Mouse (Mus musculus) midbrain, postnatal 0 days (tissue): ENCODE results near the gene Kcnab3. TPM values are rescaled to one million over a fixed set of nuclear protein-coding genes. Genes with fewer than 3 reads are reported as not detected.

Experiments
- ATAC-seq: fragments of 200-750 bp; cut with Nextera tagmentation; 2 replicates; pipeline ENCODE4 v1.8.0; 2017; ENCODE audit warnings: moderate number of reproducible peaks, mild to moderate bottlenecking, moderate TSS enrichment, moderate library complexity; ENCODE audit not compliant: low FRiP score
- DNase-seq: peaks from one replicate; pipeline ENCODE4 v3.0.0-alpha.2; 2015; ENCODE audit warnings: low spot score
- H3K27ac ChIP-seq: fragments of 300-500 bp; sonication (generic); 2 replicates; pipeline ENCODE4 v1.5.1; 2014; ENCODE audit warnings: low read depth, mild to moderate bottlenecking, low read length, mixed read lengths
- H3K27me3 ChIP-seq: fragments of 300-500 bp; sonication (generic); 2 replicates; pipeline ENCODE4 v1.6.1; 2014; ENCODE audit warnings: low read length, control low read depth, mixed read lengths; ENCODE audit not compliant: insufficient read depth
- H3K36me3 ChIP-seq: fragments of 300-500 bp; sonication (generic); 2 replicates; pipeline ENCODE4 v1.6.1; 2014; ENCODE audit warnings: low read length, control low read depth, mixed read lengths; ENCODE audit not compliant: insufficient read depth
- H3K4me1 ChIP-seq: fragments of 300-500 bp; sonication (generic); 2 replicates; pipeline ENCODE4 v1.6.1; 2014; ENCODE audit warnings: mild to moderate bottlenecking, control low read depth, antibody characterized with exemption, low read length, mixed read lengths; ENCODE audit not compliant: insufficient read depth
- H3K4me2 ChIP-seq: fragments of 300-500 bp; sonication (generic); 2 replicates; pipeline ENCODE4 v1.6.1; 2014; ENCODE audit warnings: low read depth, mild to moderate bottlenecking, low read length, mixed read lengths; ENCODE audit not compliant: poor library complexity, severe bottlenecking
- H3K4me3 ChIP-seq: fragments of 300-500 bp; sonication (generic); 2 replicates; pipeline ENCODE4 v1.5.1; 2014; ENCODE audit warnings: low read depth, mild to moderate bottlenecking, low read length, moderate library complexity
- H3K9ac ChIP-seq: fragments of 300-500 bp; sonication (generic); replicated peaks from 2 replicates; pipeline ENCODE4 v1.6.1; 2014; ENCODE audit warnings: mild to moderate bottlenecking, low read length, moderate library complexity, mixed read lengths; ENCODE audit not compliant: poor library complexity, severe bottlenecking
- H3K9me3 ChIP-seq: fragments of 300-500 bp; sonication (generic); 2 replicates; pipeline ENCODE4 v1.6.1; 2016; ENCODE audit warnings: low read length, control low read depth
- CTCF ChIP-seq: IDR thresholded peaks from 2 replicates; pipeline ENCODE4 v1.5.1; 2016; ENCODE audit warnings: antibody characterized with exemption, mild to moderate bottlenecking
- WGBS: fragments of 180-500 bp; shearing (Covaris S2); extraction: QIAGEN DNeasy Blood & Tissue Kit; methylation state at CpG from one replicate; pipeline ENCODE4 v1.1.7; 2014; 5-methylcytosine and 5-hydroxymethylcytosine counted together
- polyA plus RNA-seq: library from polyadenylated mRNA; unstranded; fragments of >200 nt; fragmentation: Nextera tagmentation; extraction: Ambion mirVana; gene quantifications from 2 replicates; pipeline ENCODE4 v1.2.1, GENCODE M21; 2015
- total RNA-seq: library from RNA; depleted of rRNA; stranded (reverse); fragments of >200 nt; gene quantifications from 2 replicates; pipeline ENCODE4 v1.2.3, GENCODE M21; 2014

Gene Kcnab3
- total and polyA plus RNA-seq, 2 experiments from 2014 or later: 3.2 to 5.4 TPM

DNA sequence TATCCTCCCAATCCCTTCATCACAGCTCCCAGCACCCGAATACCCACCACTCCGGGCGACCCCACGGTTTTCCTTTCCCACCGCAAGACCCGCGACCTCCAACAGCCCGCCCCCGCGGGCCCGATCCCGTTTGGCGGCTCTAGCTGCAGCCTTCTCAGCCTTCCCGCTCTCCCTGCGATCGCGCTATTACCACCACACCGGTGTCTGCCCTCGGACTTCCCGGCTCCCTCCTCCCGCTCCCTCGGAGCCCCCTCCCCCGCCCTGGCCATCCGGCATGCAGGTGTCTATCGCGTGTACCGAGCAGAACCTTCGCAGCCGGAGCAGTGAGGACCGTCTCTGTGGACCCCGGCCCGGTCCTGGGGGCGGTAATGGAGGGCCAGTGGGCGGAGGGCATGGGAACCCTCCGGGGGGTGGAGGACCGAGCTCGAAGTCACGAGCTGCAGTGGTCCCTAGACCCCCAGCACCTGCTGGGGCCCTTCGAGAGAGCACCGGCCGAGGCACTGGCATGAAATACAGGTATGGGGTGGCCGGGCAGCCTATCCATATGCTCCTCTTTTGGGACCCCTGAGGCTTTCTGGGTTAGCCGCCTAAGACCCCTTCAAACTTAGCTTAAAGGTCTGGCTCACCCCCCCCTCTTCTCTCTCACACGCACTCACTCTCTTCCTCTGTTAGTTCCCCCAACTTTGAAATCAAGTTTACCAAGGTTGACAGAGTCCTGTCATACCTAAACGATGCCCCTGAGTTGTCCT lies 524 bp downstream of the Kcnab3 start:
- WGBS: under 1% methylated on average over 45 of the region's 45 CpGs
- Histone ChIP-seq H3K4me3 (peak overlapping the region; percentile 58), H3K4me1 (peaks cover 21% of the 10 kb centered on the region; the same call in 1 of the 2 replicates), H3K4me2 (peak overlapping the region; percentile 92), H3K9ac (peak overlapping the region; percentile 65), H3K36me3 (no peaks in the 10 kb centered on the region), H3K27ac (0 out of 2 replicates have a peak overlapping the region, but pooled peaks have one; percentile 18), H3K9me3 (no peaks in the 10 kb centered on the region), H3K27me3 (0 out of 2 replicates have a peak, but pooled peaks cover 3% of the 10 kb centered on the region)
- ATAC-seq: no peak
- no peak for DNase-seq
- TF ChIP-seq CTCF: no peak

DNA sequence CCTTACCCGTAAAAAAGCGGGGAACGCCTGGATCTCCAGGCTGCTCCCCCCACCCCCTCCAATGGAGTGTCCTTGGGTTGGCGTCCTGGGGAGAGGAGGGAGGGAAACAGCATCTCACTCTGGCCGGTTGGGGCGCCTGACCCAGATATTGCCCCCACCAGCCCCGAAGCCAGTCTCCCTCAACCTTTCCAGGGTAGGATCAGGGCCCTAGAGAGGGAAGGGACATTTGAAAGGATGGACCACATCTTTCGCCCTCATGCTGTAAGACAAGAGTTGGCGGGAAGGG lies 1.0 kb downstream of the Kcnab3 start:
- WGBS: 12% methylated on average over 8 of the region's 9 CpGs
- peak overlapping the region; percentile 58; the same call in 1 of the 2 replicates for H3K4me3 ChIP-seq
- 0 out of 2 replicates have a peak, but pooled peaks cover 3% of the 10 kb centered on the region for H3K27me3 ChIP-seq

DNA sequence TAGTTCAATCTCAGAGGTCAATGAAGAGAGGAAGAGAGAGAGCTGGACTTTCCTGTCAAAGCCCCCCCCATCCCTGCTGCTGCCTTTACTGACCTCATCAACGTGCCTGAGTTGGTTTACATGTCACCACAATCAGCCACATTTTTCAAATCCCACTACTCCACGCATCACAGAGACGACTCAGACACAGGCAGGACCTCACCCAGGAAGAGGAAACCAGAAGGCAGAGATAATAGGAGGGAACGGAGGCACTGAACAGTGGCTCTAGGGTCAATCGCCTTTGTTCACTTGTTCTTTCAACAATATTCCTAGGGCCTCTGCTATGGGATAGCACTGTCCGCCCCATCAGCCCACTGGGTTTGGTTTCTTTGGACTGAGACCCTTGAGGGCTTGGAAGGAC lies 1.6 kb downstream of the Kcnab3 start:
- Histone ChIP-seq H3K4me2 (no peak overlapping the region), H3K36me3 (no peaks in the 10 kb centered on the region), H3K9me3 (no peaks in the 10 kb centered on the region), H3K27me3 (0 out of 2 replicates have a peak, but pooled peaks cover 3% of the 10 kb centered on the region), H3K4me3 (no peak overlapping the region), H3K27ac (no peak overlapping the region), H3K4me1 (peaks cover 14% of the 10 kb centered on the region; the same call in 1 of the 2 replicates), H3K9ac (no peak overlapping the region)
- no peak for TF ChIP-seq CTCF
- WGBS: 63% methylated on average over 6 of the region's 6 CpGs
- DNase-seq: no peak
- ATAC-seq: no peak

More for the DNA sequence above, 1.0 kb downstream of the Kcnab3 start:
- ATAC-seq (no peak), DNase-seq (no peak)
- Histone ChIP-seq H3K9me3 (no peaks in the 10 kb centered on the region), H3K4me2 (peak overlapping the region; percentile 92), H3K27ac (no peak overlapping the region), H3K36me3 (no peaks in the 10 kb centered on the region), H3K4me1 (peaks cover 19% of the 10 kb centered on the region; the same call in 1 of the 2 replicates), H3K9ac (no peak overlapping the region)
- no peak for TF ChIP-seq CTCF

DNA sequence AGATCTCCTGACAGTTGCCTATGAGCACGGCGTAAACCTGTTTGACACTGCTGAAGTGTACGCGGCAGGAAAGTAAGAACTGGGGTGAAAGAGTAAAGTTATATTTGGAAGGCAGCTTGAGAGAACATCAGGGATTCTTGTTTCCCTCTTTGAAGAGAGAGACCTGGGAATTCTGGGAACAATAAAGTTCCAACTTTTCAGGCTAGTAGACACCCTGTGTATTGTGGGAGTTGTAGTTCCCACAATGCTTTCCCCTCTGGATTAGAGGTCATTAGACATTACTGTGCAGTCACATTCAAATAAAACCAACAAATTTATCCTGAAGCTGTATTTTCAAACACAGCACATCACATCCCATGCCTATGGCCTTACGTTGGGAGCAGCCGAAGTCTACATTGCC lies 2.5 kb downstream of the Kcnab3 start:
- 0 out of 2 replicates have a peak, but pooled peaks cover 3% of the 10 kb centered on the region for H3K27me3 ChIP-seq

DNA sequence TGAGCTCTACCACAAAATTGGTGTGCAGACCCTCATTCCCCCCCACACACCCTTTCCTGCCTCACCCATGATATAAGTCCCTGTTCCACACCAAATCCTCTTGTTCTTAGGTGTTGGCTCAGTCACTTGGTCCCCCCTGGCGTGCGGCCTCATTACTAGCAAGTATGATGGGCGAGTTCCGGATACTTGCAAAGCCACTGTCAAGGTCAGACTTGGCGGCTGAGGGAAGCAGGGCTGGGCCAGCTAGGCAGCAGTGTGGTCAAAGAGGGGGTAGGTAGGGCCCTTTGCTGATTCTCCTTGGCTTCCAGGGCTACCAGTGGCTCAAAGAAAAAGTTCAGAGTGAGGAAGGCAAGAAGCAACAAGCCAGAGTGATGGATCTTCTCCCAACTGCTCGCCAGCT lies 5.1 kb downstream of the Kcnab3 start:
- no peak for ATAC-seq
- Histone ChIP-seq H3K27ac (no peak overlapping the region), H3K9me3 (no peaks in the 10 kb centered on the region), H3K4me2 (peak overlapping the region; percentile 57; the same call in 1 of the 2 replicates), H3K27me3 (0 out of 2 replicates have a peak, but pooled peaks cover 3% of the 10 kb centered on the region), H3K4me3 (no peak overlapping the region), H3K9ac (no peak overlapping the region), H3K4me1 (peaks cover 8% of the 10 kb centered on the region; the same call in 1 of the 2 replicates), H3K36me3 (no peaks in the 10 kb centered on the region)
- TF ChIP-seq CTCF: no peak
- WGBS: 97% methylated on average over 6 of the region's 6 CpGs
- DNase-seq: no peak

More for the DNA sequence above, 2.5 kb downstream of the Kcnab3 start:
- Histone ChIP-seq H3K36me3 (no peaks in the 10 kb centered on the region), H3K4me1 (peaks cover 11% of the 10 kb centered on the region; the same call in 1 of the 2 replicates), H3K9ac (no peak overlapping the region), H3K9me3 (no peaks in the 10 kb centered on the region), H3K4me3 (no peak overlapping the region), H3K27ac (no peak overlapping the region), H3K4me2 (no peak overlapping the region)
- DNase-seq (peak; percentile 12), ATAC-seq (no peak)
- 95% methylated on average over 6 of the region's 6 CpGs for WGBS
- no peak for TF ChIP-seq CTCF

DNA sequence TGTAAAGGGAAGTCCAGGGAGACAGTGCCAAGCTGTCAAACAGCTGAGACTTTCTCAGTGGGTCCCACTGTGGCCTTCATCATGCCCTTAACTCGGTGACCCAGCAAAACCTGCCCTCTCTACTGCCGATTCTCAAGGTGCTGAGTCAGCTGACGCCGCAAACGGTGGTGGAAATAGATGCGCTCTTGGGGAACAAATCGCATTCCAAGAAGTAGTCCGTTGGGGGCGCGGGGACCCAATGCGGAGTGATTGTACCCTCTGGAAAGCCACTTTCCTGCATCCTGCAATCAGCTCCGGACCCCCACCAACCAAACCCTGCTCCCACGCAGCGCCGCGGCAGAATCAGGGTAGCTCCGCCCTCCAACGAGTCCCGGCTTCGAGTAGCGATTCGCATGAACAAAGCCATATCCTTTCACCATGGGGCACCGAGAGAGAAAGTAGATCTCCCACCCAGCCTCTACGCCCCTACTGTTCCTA lies 5.9 kb downstream of the Kcnab3 start:
- WGBS: 1% methylated on average over 24 of the region's 24 CpGs
- peaks cover 8% of the 10 kb centered on the region; the same call in 1 of the 2 replicates for H3K4me1 ChIP-seq
- H3K9me3 ChIP-seq: no peaks in the 10 kb centered on the region
- peak overlapping the region; percentile 57 for H3K4me2 ChIP-seq
- H3K4me3 ChIP-seq: peak overlapping the region; percentile 41
- ATAC-seq (peak; percentile 84), DNase-seq (peak; percentile 90)
- H3K27ac ChIP-seq: peak overlapping the region; percentile 86
- TF ChIP-seq CTCF: no peak
- H3K36me3 ChIP-seq: no peaks in the 10 kb centered on the region
- 0 out of 2 replicates have a peak, but pooled peaks cover 3% of the 10 kb centered on the region for H3K27me3 ChIP-seq
- H3K9ac ChIP-seq: peak overlapping the region; percentile 64
